Mouse (Mus musculus): ENCODE data around the gene Kcnk18. TPM values are rescaled to one million over a fixed set of nuclear protein-coding genes. Genes with fewer than 3 reads are reported as not detected.

The Kcnk18 gene
- not detected in 2 replicates for polyA plus RNA-seq (2012; rRNA removed)

DNA sequence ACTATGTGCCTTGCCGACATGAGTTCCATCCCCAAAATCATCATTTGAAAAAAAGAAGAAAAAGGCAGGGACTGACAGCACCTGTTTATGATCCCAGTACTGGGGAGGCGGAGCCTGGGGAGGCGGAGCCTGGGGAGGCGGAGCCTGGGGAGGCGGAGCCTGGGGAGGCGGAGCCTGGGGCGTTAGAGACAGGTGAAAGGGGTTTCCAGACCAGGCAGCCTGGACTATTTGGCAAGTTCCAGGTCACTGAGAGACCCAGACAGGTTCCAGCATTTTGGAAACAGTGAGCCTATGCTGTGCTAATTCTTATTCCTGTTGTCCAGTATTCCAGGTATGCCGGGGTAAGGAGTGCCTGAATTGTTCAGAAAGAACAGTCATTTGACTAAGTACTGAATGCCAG lies at the start of gene Kcnk18:
TSS of gene Kcnk18 (plus strand) at position 224 of the 400 bp plus-strand sequence.

DNA sequence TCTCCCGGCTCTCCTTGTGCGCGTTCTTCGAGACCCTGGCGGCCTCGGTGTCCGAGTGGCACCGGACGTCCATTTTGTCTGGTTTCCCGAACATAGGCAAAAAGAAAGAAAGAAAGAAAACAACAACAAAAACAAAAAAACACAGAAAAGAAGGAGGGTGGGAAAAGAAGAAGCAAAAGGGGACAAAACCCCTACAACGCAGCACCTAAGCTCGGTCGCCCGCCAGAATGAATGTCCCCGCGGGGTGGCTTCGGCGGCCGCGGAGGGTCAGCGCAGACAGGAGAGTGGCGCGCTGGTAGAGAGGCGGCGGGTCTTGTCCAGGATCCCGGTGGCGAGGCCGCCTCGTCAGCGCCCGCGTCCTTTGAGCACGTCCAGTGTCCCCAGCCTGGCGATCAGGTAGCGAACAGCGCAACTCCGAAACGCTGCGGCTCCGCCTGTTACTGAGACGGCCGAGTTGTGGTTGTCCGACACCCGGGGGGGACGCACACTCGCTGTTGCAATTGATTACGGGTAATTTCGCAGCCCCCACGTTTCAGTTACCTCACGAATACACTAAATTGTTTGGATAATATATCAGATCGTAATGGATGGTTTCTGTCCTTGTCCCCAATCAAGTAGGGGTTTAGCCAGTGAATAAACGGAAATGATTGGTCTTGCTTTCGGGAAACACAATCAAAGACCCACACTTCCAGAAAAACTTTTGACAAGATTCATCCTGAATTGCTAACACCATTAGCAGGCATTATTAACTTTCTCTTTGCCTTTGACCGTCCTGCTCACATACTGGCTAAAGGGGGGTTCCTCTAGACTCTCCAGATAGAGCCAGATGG lies 48.9 kb upstream of the Kcnk18 start, which contains the start of gene Vax1:
TSS of gene Vax1 (minus strand) at position 121 of the 830 bp plus-strand sequence.

GRCm38 (mm10) chr19:59260718-59261442 lies 41.9 kb downstream of the Kcnk18 start, which contains the start of gene Slc18a2:
Gene Slc18a2, plus strand, starts transcription at chr19:59260896.

Other genes with a start within 250 kb of the Kcnk18 start
- gene Shtn1, start 143.1 kb upstream of the Kcnk18 start, polyA plus RNA-seq (2012; rRNA removed), result 3.2 and 3.4 TPM in 2 replicates
- gene Vax1, start 49.2 kb upstream of the Kcnk18 start, polyA plus RNA-seq (2012; rRNA removed), result 2.5 and 6.7 TPM in 2 replicates
- 6.5 and 7.7 TPM in 2 replicates for gene Slc18a2, start 41.7 kb downstream of the Kcnk18 start, polyA plus RNA-seq (2012; rRNA removed)
- 119 and 131 TPM in 2 replicates for gene Rps12-ps3, start 103.1 kb downstream of the Kcnk18 start, polyA plus RNA-seq (2012; rRNA removed)
- 12.6 and 17.8 TPM in 2 replicates for gene Pdzd8, start 126.6 kb downstream of the Kcnk18 start, polyA plus RNA-seq (2012; rRNA removed)
- 29.6 and 33.9 TPM in 2 replicates for gene Emx2, start 239.2 kb downstream of the Kcnk18 start, polyA plus RNA-seq (2012; rRNA removed)

All from central nervous system, embryonic 11.5 days (tissue).